Mouse (Mus musculus) layer of hippocampus, adult 8-10 months (tissue): ENCODE data around the gene Nnat. TPM values are rescaled to one million over a fixed set of nuclear protein-coding genes. Genes with fewer than 3 reads are reported as not detected.

Experiments used
- DNase-seq, 2 experiments: peaks; one replicate each; pipeline ENCODE4 v3.0.0; 2022; ENCODE audit warnings: low spot score in 2 of 2
- total RNA-seq, 4 experiments: library from RNA; stranded (reverse); gene quantifications; 2 replicates each; pipeline ENCODE4 v1.2.4; 2022

Gene Nnat
- total RNA-seq: 100 to 1,000 TPM; 458 to 613 (median 542) TPM

- DNase-seq: peak in 1 of 2 experiments; percentile 72
Measured at GRCm38 (mm10) chr2:157559858-157560257, at the start of gene Nnat. TSS of gene Nnat (plus strand) at chr2:157560078.

- DNase-seq: peak; percentile 61 to 72
Measured at GRCm38 (mm10) chr2:157512859-157513258, 47.0 kb upstream of the Nnat start.

- no peak for DNase-seq
Measured at GRCm38 (mm10) chr2:157513737-157514208, 46.1 kb upstream of the Nnat start.

GRCm38 (mm10) chr2:157514353-157514752 lies 45.5 kb upstream of the Nnat start:
- no peak for DNase-seq

- no peak for DNase-seq
Measured at GRCm38 (mm10) chr2:157517526-157517925, 42.4 kb upstream of the Nnat start.

GRCm38 (mm10) chr2:157518451-157518850 lies 41.4 kb upstream of the Nnat start:
- DNase-seq: no peak

GRCm38 (mm10) chr2:157519452-157519851 lies 40.4 kb upstream of the Nnat start:
- DNase-seq: no peak

GRCm38 (mm10) chr2:157520496-157520895 lies 39.4 kb upstream of the Nnat start:
- peak in 1 of 2 experiments; percentile 45 for DNase-seq

GRCm38 (mm10) chr2:157522556-157522955 lies 37.3 kb upstream of the Nnat start:
- no peak for DNase-seq

- DNase-seq: no peak
Measured at GRCm38 (mm10) chr2:157530056-157530955, 29.6 kb upstream of the Nnat start.

GRCm38 (mm10) chr2:157531681-157532426 lies 28.0 kb upstream of the Nnat start:
- no peak for DNase-seq

- no peak for DNase-seq
Measured at GRCm38 (mm10) chr2:157534163-157534562, 25.7 kb upstream of the Nnat start.

- DNase-seq: no peak
Measured at GRCm38 (mm10) chr2:157536476-157537081, 23.3 kb upstream of the Nnat start.

- DNase-seq: no peak
Measured at GRCm38 (mm10) chr2:157537118-157537517, 22.8 kb upstream of the Nnat start.

- peak in 1 of 2 experiments; percentile 57 for DNase-seq
Measured at GRCm38 (mm10) chr2:157540073-157540952, 19.6 kb upstream of the Nnat start.

GRCm38 (mm10) chr2:157540953-157541569 lies 18.8 kb upstream of the Nnat start:
- DNase-seq: no peak

- DNase-seq: no peak
Measured at GRCm38 (mm10) chr2:157541631-157542030, 18.2 kb upstream of the Nnat start.

- no peak for DNase-seq
Measured at GRCm38 (mm10) chr2:157542415-157542814, 17.5 kb upstream of the Nnat start.

- no peak for DNase-seq
Measured at GRCm38 (mm10) chr2:157544333-157544888, 15.5 kb upstream of the Nnat start.

GRCm38 (mm10) chr2:157546686-157547085 lies 13.2 kb upstream of the Nnat start:
- DNase-seq: no peak
